Mouse (Mus musculus) urinary bladder, postnatal 4 days (tissue): ENCODE data around the gene Tmem132a.

Experiments
- DNase-seq, 2 experiments: peaks; one replicate each; pipeline ENCODE4 v3.0.0; 2021 to 2022; ENCODE audit warnings: low spot score in 2 of 2

Tmem132a gene

GRCm38 (mm10) chr19:10869886-10870527 lies at the start of gene Tmem132a:
Tmem132a (minus strand) TSS chr19:10869940.
- DNase-seq: no peak

- DNase-seq: no peak
These were observed 48.7 kb upstream of the Tmem132a start for GRCm38 (mm10) chr19:10918321-10918991.

DNA sequence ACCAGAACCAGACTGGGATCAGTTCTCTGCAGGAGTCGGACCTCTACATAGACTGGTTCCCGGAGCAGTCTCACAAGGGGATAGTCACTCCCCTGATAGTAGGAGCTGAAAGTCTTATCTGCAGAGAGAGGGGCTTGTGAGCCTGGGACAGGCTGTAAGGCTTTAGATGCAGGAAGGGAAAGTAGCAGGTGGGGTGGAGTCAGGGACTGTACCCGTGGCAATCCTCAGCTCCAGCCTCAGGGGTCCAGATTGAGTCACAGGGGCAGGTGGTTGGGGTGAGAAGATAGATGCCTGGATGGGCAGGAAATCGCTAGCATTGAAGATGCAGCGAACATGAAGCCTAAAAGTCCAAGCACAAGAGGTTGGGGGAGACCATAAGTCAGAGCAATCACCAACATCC lies 46.8 kb upstream of the Tmem132a start:
- DNase-seq: no peak

- DNase-seq: no peak
These were observed 45.1 kb upstream of the Tmem132a start for GRCm38 (mm10) chr19:10914870-10915269.

GRCm38 (mm10) chr19:10914291-10914690 lies 44.6 kb upstream of the Tmem132a start:
- DNase-seq: no peak

DNA sequence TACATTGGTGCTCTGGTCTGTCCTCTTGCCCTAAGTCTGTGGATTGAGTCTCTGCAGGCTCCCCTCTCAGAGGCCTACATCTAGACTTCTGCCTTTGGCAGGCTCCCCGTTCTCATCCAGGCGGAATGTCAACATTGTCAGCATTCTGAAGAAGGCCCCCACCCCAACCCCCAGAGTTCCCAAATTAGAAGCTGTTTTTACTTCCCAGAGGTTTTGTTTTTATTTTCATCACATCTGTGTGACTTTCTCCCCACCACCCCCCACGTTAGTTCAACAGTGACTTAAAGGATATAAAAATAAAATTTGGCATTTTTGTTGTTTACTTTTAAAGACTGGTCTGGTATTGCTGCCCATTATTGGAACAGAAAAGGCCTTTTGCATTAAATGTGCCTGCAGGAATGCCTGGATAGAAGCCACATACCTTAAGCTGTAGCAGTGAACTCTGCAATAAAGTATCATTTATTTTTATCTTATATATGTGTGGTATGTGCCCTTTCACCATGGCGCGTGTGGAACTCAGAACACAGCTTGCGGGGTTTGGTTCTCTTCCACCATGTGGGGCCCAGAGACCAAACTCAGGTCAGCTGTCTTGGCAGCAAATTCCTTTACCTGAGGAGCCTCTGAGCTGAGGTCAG lies 39.5 kb upstream of the Tmem132a start:
- DNase-seq: no peak

DNA sequence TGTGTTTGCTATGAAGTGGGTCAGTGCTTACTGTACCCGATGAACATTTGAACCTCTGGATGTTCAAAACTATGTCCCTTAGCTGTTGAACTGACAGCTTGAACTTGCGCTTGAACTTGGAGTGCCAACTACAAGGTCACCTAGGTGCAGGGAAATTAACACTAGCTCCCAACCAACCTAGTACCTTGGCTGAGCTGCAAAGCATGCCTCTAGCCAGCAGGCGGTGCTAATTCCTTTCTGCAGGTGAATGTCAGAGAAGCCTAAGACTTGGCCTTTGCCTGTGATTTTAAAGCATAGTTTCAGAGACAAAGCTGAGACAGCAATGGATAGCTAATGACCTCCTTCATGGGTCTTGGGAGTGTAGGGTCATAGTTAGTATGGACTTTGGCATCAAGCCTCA lies 38.2 kb upstream of the Tmem132a start:
- peak; percentile 42 to 66 for DNase-seq

DNA sequence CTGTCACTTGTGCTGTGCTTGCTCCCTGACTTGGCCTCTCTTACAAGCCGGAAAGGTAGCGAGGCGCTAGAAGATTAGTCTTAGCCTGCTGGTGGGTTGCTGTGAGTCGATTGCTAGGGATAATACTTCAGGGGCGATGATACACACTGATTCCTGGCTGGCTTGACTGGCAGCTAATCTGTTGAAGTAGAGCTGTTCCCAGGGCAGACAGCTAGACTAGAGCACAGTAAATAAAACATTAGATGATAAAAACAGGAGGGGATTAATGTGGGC lies 35.9 kb upstream of the Tmem132a start:
- no peak for DNase-seq

DNA sequence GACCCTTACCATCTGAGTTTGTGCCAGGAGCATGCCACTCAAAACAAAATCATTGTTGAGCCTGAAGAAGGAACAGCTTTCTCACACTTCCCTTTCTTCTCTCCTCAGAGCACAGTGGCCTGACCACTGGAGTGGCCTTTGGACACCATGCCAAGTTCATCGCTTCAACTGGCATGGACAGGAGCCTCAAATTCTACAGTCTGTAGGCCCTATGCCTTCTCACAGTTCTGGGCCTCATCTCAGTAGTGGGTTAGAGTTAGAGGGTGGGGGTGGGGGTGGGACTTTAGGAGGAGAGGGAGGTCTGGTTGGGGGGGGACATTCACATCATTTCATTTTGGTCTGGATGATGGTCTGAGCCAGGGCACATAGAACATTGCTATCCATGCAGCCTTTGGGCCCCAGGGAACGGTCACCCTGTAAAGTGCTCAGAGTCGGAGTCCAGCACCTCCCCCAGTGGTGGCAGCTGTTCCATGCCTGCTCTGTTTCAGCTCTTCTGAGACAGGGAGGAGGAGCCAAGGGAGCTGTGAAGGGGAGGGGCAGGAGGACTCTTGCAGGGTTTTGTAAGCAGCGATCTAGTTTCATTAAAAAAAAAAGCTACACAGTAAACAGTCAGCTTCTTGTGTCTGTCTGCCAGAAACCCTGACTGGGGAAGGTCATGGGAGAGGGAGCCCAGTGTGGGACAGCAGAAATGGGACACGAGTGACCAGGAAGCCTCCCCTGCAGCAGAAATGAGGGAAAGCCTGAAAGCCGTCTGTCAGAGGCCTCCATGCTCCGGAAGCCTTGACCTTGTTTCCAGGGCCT lies 35.4 kb upstream of the Tmem132a start:
- DNase-seq: peak; percentile 70 to 72

DNA sequence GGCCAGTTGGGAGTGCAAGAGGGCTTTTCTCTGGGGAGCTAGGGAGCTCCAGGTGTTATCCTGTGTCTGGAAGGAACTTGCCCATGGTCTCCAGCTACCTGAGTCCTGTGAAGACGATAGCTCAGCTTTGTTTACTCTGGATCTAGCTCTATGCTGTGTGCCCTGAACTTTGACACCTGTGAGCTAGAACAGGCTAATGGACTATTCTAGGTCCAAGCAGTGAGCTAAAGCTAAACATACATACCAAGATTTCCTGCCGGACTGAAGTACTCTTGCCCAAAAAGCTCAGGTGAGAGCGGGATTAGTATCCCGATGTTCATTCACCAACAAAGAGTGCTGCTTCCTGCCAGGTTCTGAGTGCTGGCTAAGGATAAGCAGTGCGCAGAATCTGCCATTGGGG lies 34.8 kb upstream of the Tmem132a start:
- no peak for DNase-seq

GRCm38 (mm10) chr19:10901046-10901445 lies 31.3 kb upstream of the Tmem132a start:
- DNase-seq: no peak

GRCm38 (mm10) chr19:10900315-10900714 lies 30.6 kb upstream of the Tmem132a start:
- no peak for DNase-seq

DNA sequence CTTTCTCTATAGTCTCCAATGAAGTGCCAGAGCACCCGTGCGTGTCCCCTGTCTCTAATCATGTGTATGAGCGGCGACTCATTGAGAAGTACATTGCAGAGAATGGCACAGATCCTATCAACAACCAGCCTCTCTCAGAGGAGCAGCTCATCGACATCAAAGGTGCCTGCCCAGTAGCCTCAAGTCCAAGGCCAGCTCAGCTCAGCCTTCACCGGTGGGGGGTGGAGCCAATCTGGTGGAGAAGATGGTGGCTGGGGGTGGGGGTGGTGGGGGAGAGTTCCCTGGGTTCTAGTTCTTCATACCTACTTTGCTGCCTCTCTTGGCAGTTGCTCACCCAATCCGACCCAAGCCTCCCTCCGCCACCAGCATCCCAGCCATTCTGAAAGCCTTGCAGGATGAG lies 27.8 kb upstream of the Tmem132a start:
- DNase-seq: no peak

DNA sequence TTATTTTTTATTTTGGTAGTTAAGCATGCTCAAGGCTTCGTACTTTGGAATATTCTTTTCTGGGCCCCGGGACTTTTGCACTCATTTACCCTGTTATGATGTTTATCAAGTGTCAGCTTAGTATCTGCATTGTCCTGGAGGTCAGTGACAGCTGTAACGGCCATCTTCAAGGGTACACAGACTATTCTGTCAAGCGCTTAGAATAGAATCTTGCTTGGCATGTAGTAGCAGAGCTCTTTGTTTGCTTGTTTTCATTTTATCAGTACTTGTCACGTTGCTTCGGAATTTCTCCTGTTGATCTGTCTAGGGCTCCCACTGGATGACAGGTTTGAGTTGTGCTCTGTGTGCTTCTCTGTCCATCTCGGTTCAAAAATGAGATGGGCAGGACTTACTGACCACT lies 27.1 kb upstream of the Tmem132a start:
- no peak for DNase-seq

DNA sequence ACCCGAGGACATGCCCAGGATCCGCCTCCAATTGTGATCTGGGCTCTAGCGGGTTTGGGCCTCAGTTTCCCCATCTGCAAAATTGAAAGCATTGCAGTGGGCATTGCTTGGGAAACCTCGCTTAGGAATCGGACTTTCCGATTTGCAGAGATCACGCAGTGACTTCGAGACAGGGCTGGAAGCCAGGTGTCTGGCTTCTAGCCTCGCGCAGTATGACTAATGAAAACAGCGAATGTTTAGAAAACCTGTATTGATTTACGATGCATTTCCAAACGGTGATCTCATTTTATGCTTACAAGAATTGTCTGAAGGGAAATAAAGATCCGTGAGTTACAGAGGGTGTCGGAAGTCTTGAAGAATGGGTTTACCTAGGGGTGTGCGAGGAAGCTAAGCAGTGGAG lies 26.0 kb upstream of the Tmem132a start:
- DNase-seq: no peak

- DNase-seq: peak; percentile 95 to 97
These were observed 25.3 kb upstream of the Tmem132a start, which contains the start of gene Prpf19 for GRCm38 (mm10) chr19:10895016-10895528. Prpf19 (plus strand) TSS chr19:10895231.

GRCm38 (mm10) chr19:10892201-10892600 lies 22.5 kb upstream of the Tmem132a start:
- no peak for DNase-seq

- DNase-seq: peak; percentile 90 to 94
These were observed 11.8 kb upstream of the Tmem132a start, which contains the start of gene Tmem109 for GRCm38 (mm10) chr19:10881426-10882154. Tmem109 (minus strand) TSS chr19:10882001.

GRCm38 (mm10) chr19:10880975-10881425 lies 11.3 kb upstream of the Tmem132a start:
- no peak for DNase-seq

GRCm38 (mm10) chr19:10880085-10880974 lies 10.6 kb upstream of the Tmem132a start:
- peak in 1 of 2 experiments; percentile 54 for DNase-seq
